Mouse (Mus musculus): Measurements from ENCODE around the gene Col4a4.
A peak's percentile ranks its signal among the peaks of the same experiment; 100 is the strongest.

Gene Col4a4

DNA sequence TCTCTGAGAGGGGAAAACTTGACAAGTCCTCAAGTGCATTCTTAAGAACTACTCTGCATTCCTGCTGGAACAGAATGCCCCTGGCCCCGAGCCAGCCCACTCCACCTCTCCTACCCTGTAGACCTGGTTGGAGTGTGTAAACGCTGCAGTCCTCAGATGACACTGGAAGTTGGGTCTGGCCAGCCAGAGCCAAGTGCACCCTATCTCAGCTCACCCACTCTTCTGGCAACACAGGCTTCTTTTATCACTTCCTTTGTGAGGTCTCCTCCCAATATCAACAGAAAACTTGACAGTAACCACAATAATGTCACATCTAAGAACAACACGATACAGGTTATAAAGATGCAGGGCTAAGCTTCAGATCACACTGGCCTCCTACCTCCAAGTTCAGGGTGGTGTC is 8.7 kb downstream of the Col4a4 start:
- no peak for DNase-seq (ENCODE audit: low spot score)

DNA sequence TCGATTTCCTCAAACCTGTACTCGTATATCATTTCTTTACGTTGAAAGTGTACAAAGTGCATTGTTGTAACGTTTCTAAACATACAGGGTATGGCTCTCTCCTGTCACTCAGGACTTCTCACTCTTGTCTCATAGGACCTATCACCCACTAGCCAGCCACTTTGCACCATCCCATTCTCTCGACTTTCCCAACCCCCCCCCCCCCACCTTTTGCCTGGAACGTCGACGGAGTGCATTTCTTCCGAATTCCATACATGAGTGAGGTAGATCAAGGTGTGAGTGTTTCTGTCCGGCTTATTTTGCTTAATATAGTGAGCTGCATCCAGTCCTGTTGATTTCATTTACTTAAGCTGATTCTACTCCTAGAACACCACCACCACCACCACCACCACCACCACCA is 9.3 kb downstream of the Col4a4 start:
- no peak for DNase-seq (ENCODE audit: low spot score)

DNA sequence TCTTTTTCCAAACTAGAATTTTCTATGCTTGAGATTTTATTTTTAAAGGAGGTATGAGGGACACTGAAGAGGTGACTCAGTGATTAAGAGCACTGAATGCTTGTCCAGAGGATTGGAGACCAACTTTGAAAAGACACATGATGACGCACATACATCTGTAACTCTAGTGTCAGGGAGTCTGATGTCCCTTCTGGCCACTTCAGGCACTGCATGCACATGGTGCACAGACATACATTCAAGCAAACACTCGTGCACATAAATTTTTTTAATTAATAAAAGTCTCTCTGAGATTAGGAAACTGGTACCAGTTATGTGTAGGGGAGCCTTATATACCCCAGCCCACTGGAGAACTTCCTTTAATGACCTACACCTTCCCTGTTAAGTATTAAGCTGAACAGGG is 10.5 kb downstream of the Col4a4 start:
- no peak for DNase-seq (ENCODE audit: low spot score)

DNA sequence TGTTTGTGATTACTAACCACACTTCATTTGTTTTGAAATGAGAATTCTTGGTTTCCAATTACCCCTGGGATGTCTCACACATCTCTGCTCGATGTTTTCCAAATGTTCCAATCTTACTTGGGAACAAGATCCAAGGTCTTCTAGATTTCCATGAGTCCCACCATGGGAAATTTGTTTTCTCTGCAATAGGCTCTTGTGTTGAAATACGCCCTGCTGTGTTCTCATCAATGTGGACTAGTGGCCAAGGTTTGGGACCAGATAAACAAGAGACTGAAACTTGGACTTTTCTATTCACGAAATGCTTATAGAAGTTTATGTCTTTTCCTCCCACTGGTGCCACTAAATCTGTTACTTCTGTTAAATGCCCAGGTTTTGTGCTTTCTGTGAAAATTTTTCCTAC is 11.0 kb downstream of the Col4a4 start:
- DNase-seq (ENCODE audit: low spot score), result no peak

DNA sequence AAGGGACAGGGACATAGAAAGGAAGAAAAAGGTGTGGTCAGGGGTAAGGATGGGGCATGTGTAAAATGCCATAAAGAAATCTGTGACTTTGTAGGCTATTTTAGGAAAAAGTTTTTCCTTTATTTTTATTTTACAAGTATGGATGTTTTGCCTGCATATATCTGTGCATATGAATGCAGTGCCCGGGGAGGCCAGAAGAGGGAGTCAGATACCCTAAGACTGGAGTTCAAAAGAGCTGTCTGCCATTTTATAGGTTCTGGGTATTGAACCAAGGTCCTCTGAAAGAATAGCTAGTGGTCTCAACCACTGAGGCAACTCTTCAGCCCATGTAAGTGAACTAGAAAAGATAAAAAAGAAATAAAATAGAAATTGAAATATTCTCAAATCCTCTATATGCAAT is 14.9 kb downstream of the Col4a4 start:
- no peak for DNase-seq (ENCODE audit: low spot score)

DNA sequence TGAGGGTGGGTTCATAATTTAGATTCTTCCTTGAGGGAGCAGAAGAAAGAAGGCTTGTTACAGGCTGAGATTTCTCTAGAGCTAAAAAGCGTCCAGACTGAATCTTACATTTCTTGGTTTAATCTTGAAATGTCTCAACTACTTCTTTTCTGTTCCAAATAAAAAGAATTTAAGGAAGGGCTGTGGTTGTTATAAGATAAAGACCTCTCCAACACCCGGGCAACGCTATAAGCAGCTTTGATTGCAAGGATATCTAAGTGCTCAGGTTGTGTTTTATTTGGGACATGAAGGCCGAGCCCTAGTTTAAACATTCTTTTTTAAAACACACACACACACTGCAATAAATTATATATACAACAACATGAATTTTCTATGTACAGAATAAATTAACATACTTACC is 17.2 kb downstream of the Col4a4 start:
- DNase-seq (ENCODE audit: low spot score), result no peak

DNA sequence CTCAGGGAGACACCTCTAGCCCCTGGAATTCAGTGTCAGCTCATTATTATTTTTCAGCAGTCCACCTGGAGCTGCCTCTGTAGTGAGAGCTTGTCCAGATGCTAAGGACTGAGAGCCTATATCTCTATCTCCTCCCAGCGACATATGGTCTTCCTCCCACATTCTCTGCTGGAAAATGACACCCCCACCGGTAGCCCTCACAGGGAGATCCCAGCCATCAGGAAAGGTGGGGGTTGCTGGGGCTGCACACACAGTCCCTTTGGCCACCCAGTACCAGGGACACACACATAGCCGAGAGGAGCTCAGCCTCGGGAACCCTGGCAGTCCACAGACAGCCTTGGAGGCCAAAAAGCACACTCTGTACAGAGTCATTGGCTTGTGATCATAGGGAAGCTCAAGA is 26.4 kb downstream of the Col4a4 start:
- DNase-seq (ENCODE audit: low spot score), result no peak

DNA sequence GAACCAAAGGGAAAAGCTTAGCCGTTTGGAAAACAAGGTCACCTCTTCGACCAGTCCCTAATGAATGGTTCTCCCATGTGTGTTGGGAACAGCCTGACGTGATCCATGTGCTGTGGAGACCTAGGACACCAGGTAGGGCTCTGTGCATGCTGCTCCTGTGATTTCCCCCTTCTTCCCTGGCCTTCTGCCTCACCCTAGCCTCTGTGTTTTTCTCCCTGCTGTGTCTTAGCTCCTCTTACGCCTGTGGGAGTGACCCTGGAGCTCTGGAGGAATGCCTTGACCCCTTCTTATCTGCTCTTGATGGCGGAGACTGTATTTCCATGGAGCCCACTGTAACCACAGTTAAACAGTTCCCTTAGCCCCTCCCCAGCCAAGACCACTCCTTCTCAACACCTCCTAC is 31.8 kb downstream of the Col4a4 start:
- no peak for DNase-seq (ENCODE audit: low spot score)

DNA sequence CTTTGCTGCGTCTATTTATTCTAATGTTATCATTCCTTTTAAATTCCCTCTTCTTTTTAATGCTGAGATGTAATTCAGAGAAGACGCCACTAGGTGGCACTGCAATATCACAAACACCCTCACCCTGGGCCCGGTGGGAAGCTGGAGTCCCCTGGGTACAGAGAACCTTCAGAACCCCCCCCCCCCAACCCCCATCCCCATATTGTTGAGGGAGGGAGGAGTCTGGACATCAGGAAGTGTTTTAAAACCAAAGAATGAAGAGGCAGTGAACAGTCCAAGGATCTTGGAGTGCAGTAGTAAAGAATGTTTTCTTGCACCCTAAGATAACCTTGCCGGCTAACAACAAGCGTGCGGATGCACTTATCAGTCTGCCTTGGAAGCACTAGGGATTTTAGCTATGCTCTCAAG is 32.2 kb downstream of the Col4a4 start:
- peak; percentile 16 for DNase-seq (ENCODE audit: low spot score)

DNA sequence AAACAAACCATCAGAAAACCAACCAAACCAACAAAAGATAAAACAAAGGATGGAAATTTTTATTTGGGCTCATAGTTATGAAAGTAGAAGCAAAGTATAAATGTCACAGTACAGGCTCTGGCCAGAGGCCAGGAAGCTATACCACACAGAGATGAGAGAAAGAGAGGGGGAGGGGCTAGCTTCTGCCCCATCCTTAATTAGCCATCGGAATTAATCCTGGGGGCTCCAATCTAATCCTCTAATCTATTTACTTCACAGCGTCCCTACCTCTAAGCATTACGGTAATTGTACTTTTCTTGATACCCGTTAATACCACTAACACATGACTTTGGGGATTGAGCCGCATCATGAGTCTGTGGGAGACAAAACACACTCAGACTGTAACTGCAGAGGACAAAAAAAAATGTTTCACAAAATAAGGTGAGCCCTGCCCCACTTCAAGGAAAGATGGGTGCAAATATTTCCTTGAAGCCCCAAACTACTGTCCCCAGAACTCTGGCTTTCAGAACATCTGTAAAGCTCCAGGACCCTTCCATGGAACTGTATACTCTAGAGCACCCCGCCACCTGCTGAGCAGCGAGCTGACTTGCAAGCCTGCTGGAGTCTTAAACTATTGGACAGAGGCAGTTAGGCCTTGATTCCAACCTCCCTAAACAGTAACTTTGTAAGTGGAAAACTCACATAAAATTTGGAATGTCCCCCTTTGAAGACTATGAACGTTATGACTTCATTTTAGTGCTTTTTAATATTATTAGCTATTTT is 41.3 kb downstream of the Col4a4 start:
- no peak for DNase-seq (ENCODE audit: low spot score)

DNA sequence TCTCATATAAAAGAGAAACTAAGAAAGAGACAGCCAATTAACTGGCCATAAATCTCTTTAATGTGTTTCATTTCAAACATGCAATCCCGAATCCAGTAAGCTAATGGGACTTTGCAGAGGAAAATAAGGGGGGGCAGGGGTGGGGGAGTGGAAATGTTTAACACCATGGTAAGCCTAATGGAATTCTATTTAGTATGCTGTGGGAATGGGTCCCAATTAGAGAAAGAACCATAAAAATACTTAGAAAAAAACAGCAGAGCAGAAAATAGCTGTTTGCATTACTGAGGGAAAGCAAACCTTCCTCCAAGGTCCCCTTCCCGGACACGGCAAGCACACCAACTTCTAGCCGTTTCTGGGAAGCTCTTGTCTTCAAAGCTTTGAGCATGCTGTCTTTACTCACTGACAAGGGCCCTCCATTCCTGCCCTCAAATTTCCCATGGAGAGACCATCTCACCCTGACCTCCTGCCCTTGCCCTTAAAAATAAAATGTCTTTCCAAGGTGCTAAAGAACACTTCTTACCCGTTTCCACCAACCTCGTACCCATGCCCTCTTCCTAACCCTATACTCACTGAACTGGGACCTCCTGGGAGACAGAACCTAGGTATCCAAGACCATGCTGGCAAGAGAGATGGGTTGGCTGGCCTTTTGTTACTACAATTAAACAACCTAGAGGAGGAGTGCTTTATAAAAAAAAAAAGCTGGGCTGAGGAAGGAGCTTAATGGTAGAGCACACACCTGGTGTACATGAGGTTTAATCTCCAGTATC is 42.0 kb downstream of the Col4a4 start:
- no peak for DNase-seq (ENCODE audit: low spot score)

DNA sequence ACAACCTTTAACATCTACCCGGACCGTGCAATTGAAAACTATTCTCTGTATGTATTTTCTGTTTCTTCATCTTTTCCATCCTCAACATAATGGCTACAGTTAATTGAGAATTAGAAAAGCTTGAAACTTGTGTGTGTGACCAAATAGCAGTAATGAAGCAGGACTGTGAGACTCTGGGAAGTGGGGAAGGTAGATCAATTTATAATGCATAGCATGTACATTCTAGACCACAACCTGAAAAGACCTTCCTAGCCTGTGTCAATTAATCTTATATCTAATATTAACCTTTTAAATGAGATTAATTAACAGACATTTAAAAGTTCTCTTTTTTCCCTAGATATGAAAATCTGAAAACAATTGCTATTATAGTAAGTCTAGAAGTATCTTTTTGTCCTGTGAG is 42.7 kb downstream of the Col4a4 start:
- DNase-seq (ENCODE audit: low spot score), result no peak

DNA sequence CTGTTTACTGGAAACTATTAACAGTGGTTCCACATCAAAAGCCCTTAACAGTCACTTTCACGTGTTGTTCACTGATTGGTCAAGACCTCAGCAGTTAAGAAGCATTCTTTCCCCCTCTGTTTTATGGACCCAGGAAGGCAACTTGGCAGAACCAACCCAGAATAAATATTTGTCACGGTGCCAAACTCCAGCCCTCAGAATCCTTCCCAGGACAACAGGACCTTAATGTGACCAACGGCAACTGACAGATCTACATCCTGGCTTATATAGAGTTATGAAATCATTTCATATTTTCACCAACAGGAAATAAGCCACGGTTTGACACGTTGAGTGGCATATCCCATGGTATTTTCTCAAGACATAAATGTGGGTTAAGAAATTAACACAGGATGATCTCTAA is 46.6 kb downstream of the Col4a4 start:
- no peak for DNase-seq (ENCODE audit: low spot score)

DNA sequence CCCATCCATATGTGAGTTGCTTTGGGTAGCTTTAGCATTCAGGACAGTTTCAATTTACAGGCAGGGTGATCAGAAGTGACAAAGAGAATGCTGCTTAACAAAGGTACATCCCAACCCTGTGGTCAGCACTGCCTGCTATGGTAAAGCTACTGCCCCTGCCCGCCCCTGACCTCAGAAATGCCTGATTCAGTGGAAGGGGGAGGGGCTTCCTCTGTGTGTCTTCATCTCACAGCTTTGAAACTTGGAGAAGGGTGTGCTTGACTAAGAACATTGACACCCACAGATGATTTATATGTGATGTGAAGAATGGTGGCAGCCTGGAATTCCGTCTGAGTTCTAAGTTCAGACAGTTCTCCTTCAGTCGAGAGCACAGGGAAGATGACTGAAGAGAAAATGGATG is 48.8 kb downstream of the Col4a4 start:
- DNase-seq (ENCODE audit: low spot score), result no peak

DNA sequence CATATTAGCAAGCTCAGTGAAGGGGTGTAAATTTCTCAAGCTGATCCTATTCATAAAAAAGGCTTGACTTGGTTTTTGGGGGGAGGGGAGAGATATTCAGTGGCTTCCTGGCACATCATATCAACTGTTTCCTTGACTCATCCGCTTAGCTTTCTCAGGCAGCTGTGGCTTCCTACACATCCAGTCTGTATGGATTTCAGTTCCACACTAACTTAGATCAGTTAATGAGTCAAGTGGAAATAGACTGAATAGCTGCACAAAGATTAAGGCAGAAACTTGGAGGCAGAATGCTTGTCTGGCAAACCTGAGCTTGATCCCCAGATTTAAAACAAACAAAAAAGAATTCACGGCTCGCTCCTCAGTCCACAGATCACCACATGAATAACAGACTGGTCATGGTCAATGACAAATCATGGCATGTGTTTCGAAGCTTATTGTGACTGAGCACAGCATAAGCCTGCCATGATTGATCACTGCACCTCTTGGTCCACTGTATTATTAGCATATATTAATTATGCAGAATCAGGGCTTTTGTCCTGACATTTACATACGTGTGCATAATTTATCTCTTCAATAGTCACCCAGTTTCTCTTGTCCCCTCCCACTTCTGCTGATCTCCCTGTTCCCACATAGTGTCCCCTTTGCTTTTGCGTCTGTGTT is 50.0 kb downstream of the Col4a4 start:
- DNase-seq (ENCODE audit: low spot score), result no peak

DNA sequence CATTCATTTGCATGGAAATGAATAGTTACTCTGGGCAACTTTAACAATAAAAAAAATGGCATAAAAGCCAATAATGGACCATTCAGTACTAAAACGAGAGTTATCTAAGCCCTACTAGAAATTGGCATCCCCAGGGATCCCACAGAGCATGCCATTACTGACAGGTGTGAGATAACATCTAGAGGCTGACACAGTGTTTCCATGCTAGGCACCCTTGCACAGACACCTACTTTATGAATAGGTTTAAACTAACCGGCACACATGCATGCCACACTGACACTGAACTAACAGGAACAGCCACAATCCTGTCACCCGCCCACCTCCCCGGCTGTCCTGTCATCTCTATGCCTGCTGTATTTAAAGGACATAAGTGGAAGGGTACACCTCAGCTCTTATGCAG is 58.7 kb downstream of the Col4a4 start:
- no peak for DNase-seq (ENCODE audit: low spot score)

DNA sequence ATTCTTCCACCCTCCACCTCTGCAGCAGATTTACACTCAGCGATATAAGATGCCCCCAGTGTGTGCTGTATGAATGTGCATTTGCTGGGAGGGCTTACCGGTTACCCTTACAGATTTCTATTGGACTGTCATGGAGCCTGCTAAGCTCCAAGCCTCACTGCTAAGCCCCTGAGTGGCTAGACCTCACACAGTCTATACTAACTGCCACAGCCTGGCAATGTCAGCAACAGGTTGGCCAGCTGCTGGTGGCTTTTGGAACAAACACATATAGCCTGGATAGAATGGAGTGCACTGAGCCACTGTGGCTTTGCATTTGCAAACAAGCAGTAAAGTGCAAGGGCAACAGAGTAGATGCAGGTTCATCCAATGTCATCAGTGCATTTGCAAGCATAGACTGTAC is 94.7 kb downstream of the Col4a4 start:
- DNase-seq (ENCODE audit: low spot score), result no peak

DNA sequence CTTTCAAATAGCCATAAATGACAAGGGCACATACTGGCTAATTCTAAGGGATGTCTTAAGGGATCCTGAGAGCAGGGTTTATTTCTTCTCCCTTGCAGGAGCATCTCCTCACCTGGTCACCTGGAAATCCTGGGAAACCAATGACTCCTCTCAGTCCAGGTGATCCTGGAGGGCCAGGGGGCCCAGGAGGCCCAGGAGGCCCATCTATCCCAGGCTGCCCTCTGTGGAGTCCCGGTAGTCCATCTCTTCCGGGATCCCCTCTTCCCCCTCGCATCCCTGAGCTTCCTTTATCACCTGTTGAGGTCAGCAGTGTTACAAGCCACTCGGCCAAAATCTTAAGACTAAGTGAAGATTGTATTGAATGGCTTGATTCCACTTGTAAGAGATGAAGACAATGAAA is 100.3 kb downstream of the Col4a4 start:
- no peak for DNase-seq (ENCODE audit: low spot score)

DNA sequence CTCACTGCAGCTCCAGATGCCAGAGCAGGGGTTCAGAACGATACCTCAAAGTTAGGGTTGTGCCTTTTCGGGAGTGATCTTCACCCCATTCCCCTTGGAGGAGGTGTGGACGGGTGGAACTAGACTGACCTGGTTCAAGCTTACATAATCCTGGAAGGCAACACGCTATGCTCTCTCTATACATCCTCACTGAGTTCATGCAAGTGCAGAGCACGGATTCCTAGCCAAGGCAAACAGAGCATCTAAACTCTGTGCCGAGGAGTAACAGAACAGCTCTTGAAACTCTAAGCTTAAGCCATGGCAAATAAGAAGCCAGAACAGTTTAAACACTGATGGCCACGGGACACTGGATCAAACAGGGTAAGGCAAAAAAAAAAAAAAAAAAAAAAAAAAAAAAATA is 104.3 kb downstream of the Col4a4 start:
- DNase-seq (ENCODE audit: low spot score), result no peak

DNA sequence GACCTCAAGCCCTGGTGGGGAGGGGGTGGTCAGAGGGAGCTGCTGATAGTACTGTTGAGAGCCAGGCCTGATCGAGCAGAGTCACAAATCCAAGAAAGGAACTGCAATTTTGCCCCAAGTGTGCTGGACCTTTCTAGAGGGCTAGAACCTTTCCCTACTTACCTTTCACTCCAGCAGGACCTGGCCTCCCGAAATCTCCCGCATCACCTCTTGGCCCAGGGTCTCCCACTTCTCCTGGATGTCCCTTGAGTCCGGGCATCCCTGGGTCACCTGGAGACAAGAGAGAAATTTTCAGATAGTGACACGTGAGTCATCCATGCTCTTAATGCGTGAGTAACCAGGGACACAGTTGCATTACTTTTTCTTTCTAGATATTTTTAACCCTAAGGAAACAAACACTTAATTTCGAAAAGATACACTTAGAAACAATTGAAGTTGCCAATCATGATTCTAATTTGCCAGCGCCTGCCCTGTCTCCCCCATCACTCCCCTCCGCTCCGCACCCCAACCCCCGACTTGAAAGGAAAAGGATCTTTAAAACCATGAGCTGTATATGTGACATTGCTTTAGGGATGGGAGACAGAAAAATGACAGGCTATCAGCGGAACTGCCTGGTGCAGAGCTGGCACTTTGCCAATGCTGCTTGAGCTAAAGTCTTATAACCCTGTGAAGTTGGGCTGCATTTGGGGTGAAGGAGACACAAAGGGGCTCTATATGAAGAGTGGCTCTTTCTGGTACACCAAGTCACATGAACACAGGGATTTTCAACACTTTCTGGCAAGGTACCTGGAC is 106.8 kb downstream of the Col4a4 start:
- DNase-seq (ENCODE audit: low spot score), result no peak

DNA sequence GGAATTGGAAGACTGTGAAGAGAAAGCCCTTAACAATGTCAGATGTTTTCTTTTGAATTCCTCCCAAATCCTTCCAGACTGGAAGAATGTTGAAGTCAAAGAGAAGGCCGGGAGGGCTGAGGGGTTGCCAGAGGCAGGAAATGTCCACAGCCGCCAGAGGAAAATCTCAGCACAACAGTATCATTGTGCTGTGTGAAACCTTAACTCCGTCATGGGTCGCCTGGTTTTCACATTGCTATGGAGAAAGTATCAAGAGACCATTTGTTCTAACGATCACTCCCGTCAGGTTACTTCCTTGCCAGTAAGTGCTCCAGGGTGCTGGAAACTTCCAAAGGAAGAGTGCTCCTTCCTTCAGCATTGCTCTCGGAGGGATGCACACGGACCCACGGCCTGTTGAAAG is 109.9 kb downstream of the Col4a4 start:
- DNase-seq (ENCODE audit: low spot score), result no peak

DNA sequence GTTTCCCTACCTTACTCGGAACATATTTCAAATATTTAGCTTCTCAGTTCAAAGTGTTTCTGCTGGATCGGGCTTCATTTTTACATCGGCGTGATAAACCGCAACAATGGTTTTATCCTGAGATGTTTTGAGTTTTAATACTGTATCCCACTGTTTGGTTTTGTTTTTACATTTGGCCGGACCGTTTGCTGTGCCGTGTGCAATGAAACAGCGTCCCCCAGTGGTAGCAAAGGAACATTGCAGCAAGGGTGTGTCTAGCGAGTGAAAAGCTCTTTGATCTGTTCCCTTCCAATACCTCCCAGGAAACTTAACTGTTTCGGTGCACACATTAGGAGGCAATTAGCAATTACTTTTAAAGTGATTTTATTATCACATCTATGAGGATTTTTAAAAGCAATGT is 110.4 kb downstream of the Col4a4 start:
- peak; percentile 10 for DNase-seq (ENCODE audit: low spot score)

DNA sequence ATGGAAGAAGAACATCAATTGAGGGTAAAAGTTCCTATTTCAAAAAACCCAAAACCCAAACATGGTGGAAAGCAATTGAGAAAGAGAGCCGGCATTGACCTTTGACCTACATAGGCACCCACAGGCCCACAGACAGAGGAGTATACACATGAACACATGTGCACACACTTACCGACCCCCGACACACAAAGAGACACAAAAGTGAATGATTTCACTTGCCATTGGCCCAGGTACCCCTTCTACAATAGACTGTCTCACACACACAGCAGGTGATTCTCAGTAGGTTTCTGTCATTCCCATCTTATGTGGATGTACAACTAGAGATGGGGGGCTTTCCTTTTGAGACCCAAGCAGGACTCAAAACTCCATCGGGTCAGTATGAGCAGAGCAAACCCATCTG is 110.8 kb downstream of the Col4a4 start:
- no peak for DNase-seq (ENCODE audit: low spot score)

Measured in MN1 (cell line).